Mouse (Mus musculus): ENCODE measurements around the gene Gadd45b. TPM values are rescaled to one million over a fixed set of nuclear protein-coding genes. Genes with fewer than 3 reads are reported as not detected.

The Gadd45b gene
- polyA plus RNA-seq, 1 experiment from 2014 or later: 5.0 TPM

- H3K27ac ChIP-seq (ENCODE audit: low read depth, low read length): no peak overlapping the region
- no peak overlapping the region for H3K9ac ChIP-seq (ENCODE audit: low read depth, low read length)
- ATAC-seq (replicated peaks; ENCODE audit: low FRiP score) (no peak), DNase-seq (ENCODE audit: low spot score) (no peak)
- no peak overlapping the region for H3K4me2 ChIP-seq
- no peaks in the 10 kb centered on the region for H3K27me3 ChIP-seq (replicated peaks; ENCODE audit: control insufficient read depth, insufficient read depth, low read length)
- 86% methylated on average over 13 of the region's 13 CpGs for WGBS
- H3K9me3 ChIP-seq (ENCODE audit: control insufficient read depth, low read length): no peaks in the 10 kb centered on the region
- no peak overlapping the region for H3K4me3 ChIP-seq (ENCODE audit: low read depth, low read length)
- no peaks in the 10 kb centered on the region for H3K36me3 ChIP-seq (ENCODE audit: control insufficient read depth, insufficient read depth, low read length)
- H3K4me1 ChIP-seq (replicated peaks; ENCODE audit: control insufficient read depth, insufficient read depth, low read length): peaks cover 9% of the 10 kb centered on the region; the same call in 1 of the 2 replicates
Measured at GRCm38 (mm10) chr10:80954415-80954814, 24.5 kb downstream of the Gadd45b start.

GRCm38 (mm10) chr10:80954843-80955242 is 25.0 kb downstream of the Gadd45b start:
- no peak overlapping the region for H3K4me2 ChIP-seq
- no peaks in the 10 kb centered on the region for H3K27me3 ChIP-seq (replicated peaks; ENCODE audit: control insufficient read depth, insufficient read depth, low read length)
- H3K36me3 ChIP-seq (ENCODE audit: control insufficient read depth, insufficient read depth, low read length): no peaks in the 10 kb centered on the region
- 68% methylated on average over 6 of the region's 6 CpGs for WGBS
- H3K4me3 ChIP-seq (ENCODE audit: low read depth, low read length): no peak overlapping the region
- H3K27ac ChIP-seq (ENCODE audit: low read depth, low read length): no peak overlapping the region
- DNase-seq (ENCODE audit: low spot score) (no peak), ATAC-seq (replicated peaks; ENCODE audit: low FRiP score) (no peak)
- peaks cover 8% of the 10 kb centered on the region; the same call in 1 of the 2 replicates for H3K4me1 ChIP-seq (replicated peaks; ENCODE audit: control insufficient read depth, insufficient read depth, low read length)
- no peaks in the 10 kb centered on the region for H3K9me3 ChIP-seq (ENCODE audit: control insufficient read depth, low read length)
- no peak overlapping the region for H3K9ac ChIP-seq (ENCODE audit: low read depth, low read length)

GRCm38 (mm10) chr10:80955536-80955935 is 25.7 kb downstream of the Gadd45b start:
- no peak for DNase-seq (ENCODE audit: low spot score)
- Histone ChIP-seq H3K27me3 (replicated peaks; ENCODE audit: control insufficient read depth, insufficient read depth, low read length) (no peaks in the 10 kb centered on the region), H3K36me3 (ENCODE audit: control insufficient read depth, insufficient read depth, low read length) (no peaks in the 10 kb centered on the region), H3K4me3 (ENCODE audit: low read depth, low read length) (no peak overlapping the region), H3K27ac (ENCODE audit: low read depth, low read length) (no peak overlapping the region), H3K4me2 (no peak overlapping the region), H3K4me1 (replicated peaks; ENCODE audit: control insufficient read depth, insufficient read depth, low read length) (0 out of 2 replicates have a peak, but pooled peaks cover 2% of the 10 kb centered on the region), H3K9ac (ENCODE audit: low read depth, low read length) (no peak overlapping the region), H3K9me3 (ENCODE audit: control insufficient read depth, low read length) (no peaks in the 10 kb centered on the region)
- ATAC-seq (replicated peaks; ENCODE audit: low FRiP score): no peak
- 23% methylated on average over 9 of the region's 9 CpGs for WGBS

GRCm38 (mm10) chr10:80956385-80956784 is 26.5 kb downstream of the Gadd45b start:
- Histone ChIP-seq H3K9me3 (ENCODE audit: control insufficient read depth, low read length) (no peaks in the 10 kb centered on the region), H3K4me3 (ENCODE audit: low read depth, low read length) (no peak overlapping the region), H3K4me1 (replicated peaks; ENCODE audit: control insufficient read depth, insufficient read depth, low read length) (peaks cover 3% of the 10 kb centered on the region; the same call in 1 of the 2 replicates), H3K27me3 (replicated peaks; ENCODE audit: control insufficient read depth, insufficient read depth, low read length) (no peaks in the 10 kb centered on the region), H3K9ac (ENCODE audit: low read depth, low read length) (no peak overlapping the region), H3K4me2 (no peak overlapping the region), H3K27ac (ENCODE audit: low read depth, low read length) (no peak overlapping the region), H3K36me3 (ENCODE audit: control insufficient read depth, insufficient read depth, low read length) (no peaks in the 10 kb centered on the region)
- DNase-seq (ENCODE audit: low spot score) (no peak), ATAC-seq (replicated peaks; ENCODE audit: low FRiP score) (no peak)
- WGBS: 86% methylated on average over 8 of the region's 8 CpGs

- Histone ChIP-seq H3K9me3 (ENCODE audit: control insufficient read depth, low read length) (no peaks in the 10 kb centered on the region), H3K4me2 (no peak overlapping the region), H3K36me3 (ENCODE audit: control insufficient read depth, insufficient read depth, low read length) (no peaks in the 10 kb centered on the region), H3K27me3 (replicated peaks; ENCODE audit: control insufficient read depth, insufficient read depth, low read length) (no peaks in the 10 kb centered on the region), H3K27ac (ENCODE audit: low read depth, low read length) (no peak overlapping the region), H3K9ac (ENCODE audit: low read depth, low read length) (no peak overlapping the region), H3K4me1 (replicated peaks; ENCODE audit: control insufficient read depth, insufficient read depth, low read length) (peaks cover 8% of the 10 kb centered on the region; the same call in 1 of the 2 replicates), H3K4me3 (ENCODE audit: low read depth, low read length) (no peak overlapping the region)
- DNase-seq (ENCODE audit: low spot score) (no peak), ATAC-seq (replicated peaks; ENCODE audit: low FRiP score) (no peak)
- 77% methylated on average over 6 of the region's 6 CpGs for WGBS
Measured at GRCm38 (mm10) chr10:80956901-80957300, 27.0 kb downstream of the Gadd45b start.

- ATAC-seq (replicated peaks; ENCODE audit: low FRiP score) (no peak), DNase-seq (ENCODE audit: low spot score) (no peak)
- Histone ChIP-seq H3K4me3 (ENCODE audit: low read depth, low read length) (no peak overlapping the region), H3K36me3 (ENCODE audit: control insufficient read depth, insufficient read depth, low read length) (no peaks in the 10 kb centered on the region), H3K4me1 (replicated peaks; ENCODE audit: control insufficient read depth, insufficient read depth, low read length) (peaks cover 16% of the 10 kb centered on the region), H3K27ac (ENCODE audit: low read depth, low read length) (no peak overlapping the region), H3K27me3 (replicated peaks; ENCODE audit: control insufficient read depth, insufficient read depth, low read length) (no peaks in the 10 kb centered on the region), H3K4me2 (no peak overlapping the region), H3K9ac (ENCODE audit: low read depth, low read length) (no peak overlapping the region), H3K9me3 (ENCODE audit: control insufficient read depth, low read length) (no peaks in the 10 kb centered on the region)
- 61% methylated on average over 4 of the region's 4 CpGs for WGBS
Measured at GRCm38 (mm10) chr10:80957791-80958190, 27.9 kb downstream of the Gadd45b start.

- Histone ChIP-seq H3K36me3 (ENCODE audit: control insufficient read depth, insufficient read depth, low read length) (no peaks in the 10 kb centered on the region), H3K9ac (ENCODE audit: low read depth, low read length) (no peak overlapping the region), H3K4me1 (replicated peaks; ENCODE audit: control insufficient read depth, insufficient read depth, low read length) (peaks cover 26% of the 10 kb centered on the region), H3K4me2 (no peak overlapping the region), H3K27me3 (replicated peaks; ENCODE audit: control insufficient read depth, insufficient read depth, low read length) (no peaks in the 10 kb centered on the region), H3K9me3 (ENCODE audit: control insufficient read depth, low read length) (no peaks in the 10 kb centered on the region), H3K27ac (ENCODE audit: low read depth, low read length) (no peak overlapping the region), H3K4me3 (ENCODE audit: low read depth, low read length) (no peak overlapping the region)
- DNase-seq (ENCODE audit: low spot score): no peak
- WGBS: 85% methylated on average over 5 of the region's 5 CpGs
- no peak for ATAC-seq (replicated peaks; ENCODE audit: low FRiP score)
Measured at GRCm38 (mm10) chr10:80958979-80959637, 29.2 kb downstream of the Gadd45b start.

GRCm38 (mm10) chr10:80960551-80961508 is 31.0 kb downstream of the Gadd45b start:
- H3K4me1 ChIP-seq (replicated peaks; ENCODE audit: control insufficient read depth, insufficient read depth, low read length): peaks cover 28% of the 10 kb centered on the region
- no peaks in the 10 kb centered on the region for H3K9me3 ChIP-seq (ENCODE audit: control insufficient read depth, low read length)
- H3K4me2 ChIP-seq: no peak overlapping the region; the same call in 1 of the 2 replicates
- H3K36me3 ChIP-seq (ENCODE audit: control insufficient read depth, insufficient read depth, low read length): no peaks in the 10 kb centered on the region
- no peak overlapping the region for H3K9ac ChIP-seq (ENCODE audit: low read depth, low read length)
- H3K27me3 ChIP-seq (replicated peaks; ENCODE audit: control insufficient read depth, insufficient read depth, low read length): no peaks in the 10 kb centered on the region
- ATAC-seq (replicated peaks; ENCODE audit: low FRiP score): no peak; the same call in 1 of the 2 replicates
- no peak overlapping the region for H3K4me3 ChIP-seq (ENCODE audit: low read depth, low read length)
- WGBS: 18% methylated on average over 15 of the region's 16 CpGs
- peak overlapping the region; percentile 58 for H3K27ac ChIP-seq (ENCODE audit: low read depth, low read length)
- no peak for DNase-seq (ENCODE audit: low spot score)
